Mouse (Mus musculus) kidney, postnatal 0 days (tissue): ENCODE measurements around the gene Kcnip4. TPM values are rescaled to one million over a fixed set of nuclear protein-coding genes. Genes with fewer than 3 reads are reported as not detected.

Experiments used
- ATAC-seq: fragments of 200-750 bp; cut with Nextera tagmentation; replicated peaks from 2 replicates; pipeline ENCODE4 v1.8.0; 2017; ENCODE audit warnings: low read depth, moderate number of reproducible peaks, moderate TSS enrichment, moderate library complexity; ENCODE audit not compliant: low FRiP score
- DNase-seq: peaks from one replicate; pipeline ENCODE4 v3.0.0-alpha.2; 2016; ENCODE audit warnings: low spot score
- H3K27ac ChIP-seq: fragments of 300-500 bp; sonication (generic); 2 replicates; pipeline ENCODE4 v1.5.1; 2014; ENCODE audit warnings: mild to moderate bottlenecking
- H3K27me3 ChIP-seq: fragments of 300-500 bp; sonication (generic); 2 replicates; pipeline ENCODE4 v1.6.1; 2014; ENCODE audit warnings: low read length, mixed read lengths; ENCODE audit not compliant: insufficient read depth
- H3K36me3 ChIP-seq: fragments of 300-500 bp; sonication (generic); 2 replicates; pipeline ENCODE4 v1.6.1; 2014; ENCODE audit warnings: low read length, mixed read lengths; ENCODE audit not compliant: insufficient read depth
- H3K4me1 ChIP-seq: fragments of 300-500 bp; sonication (generic); replicated peaks from 2 replicates; pipeline ENCODE4 v1.6.1; 2014; ENCODE audit warnings: antibody characterized with exemption, low read length, mixed read lengths; ENCODE audit not compliant: insufficient read depth
- H3K4me2 ChIP-seq: fragments of 300-500 bp; sonication (generic); 2 replicates; pipeline ENCODE4 v1.6.1; 2014; ENCODE audit warnings: mild to moderate bottlenecking, low read length, moderate library complexity, mixed read lengths
- H3K4me3 ChIP-seq: fragments of 300-500 bp; sonication (generic); replicated peaks from 2 replicates; pipeline ENCODE4 v1.5.1; 2014; ENCODE audit warnings: low read depth, low read length
- H3K9ac ChIP-seq: fragments of 300-500 bp; sonication (generic); 2 replicates; pipeline ENCODE4 v1.6.1; 2014; ENCODE audit warnings: low read depth, low read length
- H3K9me3 ChIP-seq: fragments of 300-500 bp; sonication (generic); replicated peaks from 2 replicates; pipeline ENCODE4 v1.6.1; 2016; ENCODE audit warnings: low read length, inconsistent platforms, mixed read lengths
- CTCF ChIP-seq: IDR thresholded peaks from 2 replicates; pipeline ENCODE4 v1.5.1; 2016; ENCODE audit warnings: antibody characterized with exemption, low read depth, mild to moderate bottlenecking, moderate library complexity
- WGBS: fragments of 180-500 bp; shearing (Covaris S2); extraction: QIAGEN DNeasy Blood & Tissue Kit; methylation state at CpG from one replicate; pipeline ENCODE4 v1.1.7; 2014; 5-methylcytosine and 5-hydroxymethylcytosine counted together
- polyA plus RNA-seq: library from polyadenylated mRNA; unstranded; fragments of >200 nt; fragmentation: Nextera tagmentation; extraction: Ambion mirVana; gene quantifications from 2 replicates; pipeline ENCODE4 v1.2.1, GENCODE M21; 2015

Kcnip4 gene
- polyA plus RNA-seq, 1 experiment from 2014 or later, result 1.2 TPM

- Histone ChIP-seq H3K4me1 (no peaks in the 10 kb centered on the region), H3K9me3 (no peaks in the 10 kb centered on the region), H3K36me3 (no peaks in the 10 kb centered on the region), H3K4me3 (no peak overlapping the region), H3K4me2 (peak overlapping the region; percentile 31), H3K27ac (no peak overlapping the region), H3K9ac (no peak overlapping the region), H3K27me3 (no peaks in the 10 kb centered on the region)
- DNase-seq (peak; percentile 28), ATAC-seq (no peak)
- 71% methylated on average over 18 of the region's 18 CpGs for WGBS
- TF ChIP-seq CTCF, result no peak
These were observed 1015.3 kb downstream of the Kcnip4 start for GRCm38 (mm10) chr5:48509194-48509930.

- ATAC-seq, result no peak
- no peak for DNase-seq
These were observed 1021.6 kb downstream of the Kcnip4 start for GRCm38 (mm10) chr5:48503094-48503493.

GRCm38 (mm10) chr5:48502442-48502841, 1022.3 kb downstream of the Kcnip4 start:
- H3K4me2 ChIP-seq, result no peak overlapping the region
- TF ChIP-seq CTCF, result no peak
- no peak overlapping the region for H3K9ac ChIP-seq
- H3K9me3 ChIP-seq, result no peaks in the 10 kb centered on the region
- no peak overlapping the region for H3K27ac ChIP-seq
- no peaks in the 10 kb centered on the region for H3K27me3 ChIP-seq
- no peak for DNase-seq
- ATAC-seq, result no peak
- no peaks in the 10 kb centered on the region for H3K36me3 ChIP-seq
- no peaks in the 10 kb centered on the region for H3K4me1 ChIP-seq
- no peak overlapping the region for H3K4me3 ChIP-seq

More at GRCm38 (mm10) chr5:48503094-48503493, 1021.6 kb downstream of the Kcnip4 start:
- no peak for TF ChIP-seq CTCF
- H3K36me3 ChIP-seq, result no peaks in the 10 kb centered on the region
- H3K4me2 ChIP-seq, result no peak overlapping the region
- H3K9me3 ChIP-seq, result no peaks in the 10 kb centered on the region
- no peak overlapping the region for H3K4me3 ChIP-seq
- no peak overlapping the region for H3K9ac ChIP-seq
- no peak overlapping the region for H3K27ac ChIP-seq
- H3K27me3 ChIP-seq, result no peaks in the 10 kb centered on the region
- 78% methylated on average over 3 of the region's 3 CpGs for WGBS
- no peaks in the 10 kb centered on the region for H3K4me1 ChIP-seq

DNA sequence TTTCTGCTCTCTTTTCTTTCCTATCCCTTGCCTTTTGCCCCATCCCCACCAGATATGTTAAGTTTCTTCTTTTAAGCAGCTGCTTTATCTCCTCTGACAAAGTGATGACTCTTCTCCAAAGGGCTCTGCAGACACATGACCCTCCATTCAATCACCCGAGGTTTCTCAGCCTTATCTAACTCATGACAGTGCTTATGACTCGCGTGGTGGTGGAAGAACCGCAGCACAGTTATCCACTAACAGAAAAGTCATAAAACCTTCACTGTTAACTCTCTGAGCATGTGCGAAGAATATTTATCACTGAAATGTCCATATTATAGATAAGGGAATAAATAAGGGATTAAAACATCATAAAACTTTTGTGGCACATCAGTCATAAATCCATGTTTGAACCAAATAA, 1024.5 kb downstream of the Kcnip4 start:
- H3K4me2 ChIP-seq, result no peak overlapping the region
- WGBS, result 47% methylated on average over 5 of the region's 5 CpGs
- TF ChIP-seq CTCF, result no peak
- no peaks in the 10 kb centered on the region for H3K27me3 ChIP-seq
- no peaks in the 10 kb centered on the region for H3K9me3 ChIP-seq
- ATAC-seq (no peak), DNase-seq (peak; percentile 11)
- H3K36me3 ChIP-seq, result no peaks in the 10 kb centered on the region
- no peak overlapping the region for H3K27ac ChIP-seq
- H3K4me3 ChIP-seq, result no peak overlapping the region
- no peaks in the 10 kb centered on the region for H3K4me1 ChIP-seq
- H3K9ac ChIP-seq, result no peak overlapping the region

GRCm38 (mm10) chr5:48490864-48491477, 1033.7 kb downstream of the Kcnip4 start:
- DNase-seq, result no peak
- Histone ChIP-seq H3K9ac (no peak overlapping the region), H3K9me3 (no peaks in the 10 kb centered on the region), H3K27me3 (no peaks in the 10 kb centered on the region), H3K4me3 (no peak overlapping the region), H3K4me2 (no peak overlapping the region), H3K4me1 (no peaks in the 10 kb centered on the region), H3K27ac (no peak overlapping the region), H3K36me3 (no peaks in the 10 kb centered on the region)
- no peak for ATAC-seq
- no peak for TF ChIP-seq CTCF
- WGBS, result 79% methylated on average over 3 of the region's 3 CpGs

DNA sequence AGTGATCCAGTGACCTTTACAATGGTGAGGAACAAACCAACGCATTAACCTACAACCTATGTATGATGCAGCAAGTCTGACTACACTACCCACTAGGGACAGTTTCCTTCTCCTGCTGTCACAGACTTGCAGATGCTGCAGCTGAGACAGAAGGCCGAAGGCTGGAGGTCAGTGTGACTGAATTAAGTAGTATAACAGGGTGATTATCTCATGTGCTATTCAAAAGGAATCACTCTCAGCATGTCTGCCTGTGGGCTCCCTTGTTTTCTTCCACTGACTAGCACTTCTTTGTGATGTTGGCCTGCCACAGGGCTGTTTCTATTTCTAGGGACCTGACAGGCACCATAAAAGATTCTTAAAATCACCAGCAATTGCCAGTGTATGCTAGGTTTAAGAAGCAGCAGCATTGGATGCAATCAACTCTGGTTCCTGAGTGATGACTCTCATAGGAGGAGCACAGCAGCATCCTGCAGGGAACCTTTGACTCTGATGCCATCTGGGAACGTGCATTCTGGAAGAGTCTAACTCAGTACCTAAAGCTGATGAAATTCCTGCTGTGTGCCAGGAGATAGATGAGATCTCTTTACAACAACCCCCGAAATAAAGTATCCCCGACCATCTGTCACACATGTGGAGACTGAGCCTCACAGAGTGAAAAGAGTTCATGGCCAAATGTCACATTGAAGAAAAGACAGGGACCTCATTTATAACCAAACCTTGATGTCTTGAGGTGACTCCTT, 1035.0 kb downstream of the Kcnip4 start:
- Histone ChIP-seq H3K4me2 (no peak overlapping the region), H3K27me3 (no peaks in the 10 kb centered on the region), H3K9me3 (no peaks in the 10 kb centered on the region), H3K36me3 (no peaks in the 10 kb centered on the region), H3K4me3 (no peak overlapping the region), H3K9ac (no peak overlapping the region), H3K27ac (no peak overlapping the region), H3K4me1 (no peaks in the 10 kb centered on the region)
- no peak for ATAC-seq
- WGBS, result 52% methylated on average over 5 of the region's 5 CpGs
- DNase-seq, result no peak
- no peak for TF ChIP-seq CTCF
